Mouse (Mus musculus) hindbrain, embryonic 13.5 days (tissue): ENCODE data around the gene Iba57. TPM values are rescaled to one million over a fixed set of nuclear protein-coding genes. Genes with fewer than 3 reads are reported as not detected.

Source experiments
- ATAC-seq: fragments of 200-750 bp; cut with Nextera tagmentation; 2 replicates; pipeline ENCODE4 v1.8.0; 2017; ENCODE audit warnings: moderate TSS enrichment; ENCODE audit not compliant: low FRiP score
- H3K27ac ChIP-seq: fragments of 300-500 bp; sonication (generic); 2 replicates; pipeline ENCODE4 v1.5.1; 2015; ENCODE audit warnings: inconsistent platforms, mild to moderate bottlenecking, moderate library complexity
- H3K27me3 ChIP-seq: fragments of 300-500 bp; sonication (generic); 2 replicates; pipeline ENCODE4 v1.6.1; 2015; ENCODE audit warnings: mild to moderate bottlenecking, inconsistent platforms
- H3K36me3 ChIP-seq: fragments of 300-500 bp; sonication (generic); 2 replicates; pipeline ENCODE4 v1.6.1; 2015; ENCODE audit warnings: mild to moderate bottlenecking, inconsistent platforms
- H3K4me1 ChIP-seq: fragments of 300-500 bp; sonication (generic); replicated peaks from 2 replicates; pipeline ENCODE4 v1.6.1; 2015; ENCODE audit warnings: inconsistent platforms
- H3K4me2 ChIP-seq: fragments of 300-500 bp; sonication (generic); 2 replicates; pipeline ENCODE4 v1.6.1; 2015; ENCODE audit warnings: inconsistent platforms, mild to moderate bottlenecking, moderate library complexity
- H3K4me3 ChIP-seq: fragments of 300-500 bp; sonication (generic); 2 replicates; pipeline ENCODE4 v1.5.1; 2015; ENCODE audit warnings: mild to moderate bottlenecking, inconsistent platforms
- H3K9ac ChIP-seq: fragments of 300-500 bp; sonication (generic); 2 replicates; pipeline ENCODE4 v1.6.1; 2015; ENCODE audit warnings: mild to moderate bottlenecking, inconsistent platforms
- H3K9me3 ChIP-seq: fragments of 300-500 bp; sonication (generic); 2 replicates; pipeline ENCODE4 v1.6.1; 2016; ENCODE audit warnings: inconsistent platforms
- WGBS: fragments of 180-500 bp; shearing (Covaris S2); methylation state at CpG from one replicate; pipeline ENCODE4 v1.1.7; 2015; 5-methylcytosine and 5-hydroxymethylcytosine counted together
- polyA plus RNA-seq: library from polyadenylated mRNA; unstranded; fragments of >200 nt; fragmentation: Nextera tagmentation; extraction: Ambion mirVana; gene quantifications from 2 replicates; pipeline ENCODE4 v1.2.1, GENCODE M21; 2015

Iba57 gene
- polyA plus RNA-seq, 1 experiment from 2014 or later = 6.2 TPM

GRCm38 (mm10) chr11:59165616-59166241 is 2.2 kb upstream of the Iba57 start:
- peaks cover 22% of the 10 kb centered on the region for H3K4me1 ChIP-seq
- 0 out of 2 replicates have a peak overlapping the region, but pooled peaks have one; percentile 35 for H3K27ac ChIP-seq
- peaks cover 8% of the 10 kb centered on the region; the same call in 1 of the 2 replicates for H3K27me3 ChIP-seq
- 37% methylated on average over 2 of the region's 2 CpGs for WGBS
- H3K36me3 ChIP-seq = peaks cover 4% of the 10 kb centered on the region; the same call in 1 of the 2 replicates
- no peaks in the 10 kb centered on the region for H3K9me3 ChIP-seq
- no peak for ATAC-seq
- H3K9ac ChIP-seq = no peak overlapping the region
- H3K4me3 ChIP-seq = no peak overlapping the region
- no peak overlapping the region for H3K4me2 ChIP-seq

DNA sequence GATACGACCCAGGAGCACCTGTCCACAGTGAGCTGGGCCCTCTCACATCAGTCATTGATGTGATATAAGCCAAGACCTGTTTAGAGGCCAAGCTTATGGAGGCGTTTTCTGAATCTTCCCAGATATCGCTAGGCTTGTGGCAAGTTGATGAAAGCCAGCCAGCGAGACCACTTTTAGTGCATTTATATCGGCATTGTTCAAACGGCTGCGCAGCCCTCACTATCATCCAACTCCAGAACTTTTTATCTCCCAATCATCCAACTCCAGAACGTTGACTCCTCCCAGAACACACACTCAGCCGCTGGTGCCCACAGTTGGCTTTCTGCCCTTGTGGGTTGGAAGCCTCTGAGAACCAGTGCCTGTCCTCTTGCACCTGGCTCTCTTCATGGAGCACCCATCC is 845 bp upstream of the Iba57 start:
- 93% methylated on average over 9 of the region's 9 CpGs for WGBS
- H3K27me3 ChIP-seq = peaks cover 5% of the 10 kb centered on the region; the same call in 1 of the 2 replicates
- H3K4me1 ChIP-seq = peaks cover 22% of the 10 kb centered on the region
- peaks cover 6% of the 10 kb centered on the region; the same call in 1 of the 2 replicates for H3K36me3 ChIP-seq
- no peaks in the 10 kb centered on the region for H3K9me3 ChIP-seq
- H3K4me3 ChIP-seq = peak overlapping the region; percentile 69
- 0 out of 2 replicates have a peak overlapping the region, but pooled peaks have one; percentile 89 for H3K9ac ChIP-seq
- ATAC-seq = no peak
- H3K27ac ChIP-seq = peak overlapping the region; percentile 100
- H3K4me2 ChIP-seq = peak overlapping the region; percentile 73

DNA sequence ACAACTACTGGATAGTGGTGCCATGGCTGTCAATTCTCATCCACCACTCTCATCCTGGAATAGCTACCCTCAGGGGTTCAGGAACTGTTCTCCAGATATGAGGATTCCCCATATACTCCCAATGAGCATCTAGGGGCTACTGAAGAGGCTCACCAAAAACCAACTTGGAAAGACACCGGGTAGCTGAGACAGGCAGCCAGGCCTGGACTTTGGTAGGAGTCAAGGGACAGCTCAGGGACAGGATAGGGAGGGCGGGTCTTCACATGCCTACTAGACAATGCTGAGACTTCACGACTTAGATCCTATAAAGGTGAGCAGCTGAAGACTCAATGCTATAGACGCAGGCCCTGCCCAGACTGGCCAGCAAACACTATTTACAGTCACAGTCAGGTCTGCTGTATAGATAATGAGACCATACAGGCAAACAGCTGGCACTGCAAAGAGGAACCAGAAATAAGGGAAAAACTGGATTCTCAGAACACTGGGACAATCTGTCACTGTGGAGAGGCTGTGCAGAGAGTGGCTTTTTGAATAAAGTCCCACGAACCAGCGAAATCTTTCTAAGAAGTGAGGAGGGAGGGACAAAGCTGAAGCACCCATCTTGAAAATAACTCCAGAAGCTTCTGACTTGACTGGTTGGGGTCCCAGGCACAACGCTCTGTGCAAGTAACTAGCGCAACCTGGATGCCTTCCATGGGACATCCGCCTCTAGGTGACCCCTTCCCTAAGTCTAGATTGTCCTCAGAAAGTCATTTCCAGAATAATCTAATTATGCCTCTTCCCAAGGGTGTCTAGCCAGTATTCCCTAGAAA is 890 bp downstream of the Iba57 start:
- Histone ChIP-seq H3K9me3 (no peaks in the 10 kb centered on the region), H3K4me1 (peaks cover 22% of the 10 kb centered on the region), H3K36me3 (peaks cover 21% of the 10 kb centered on the region), H3K4me3 (peak overlapping the region; percentile 69), H3K27ac (peak overlapping the region; percentile 100), H3K4me2 (peak overlapping the region; percentile 73), H3K9ac (peak overlapping the region; percentile 72), H3K27me3 (no peaks in the 10 kb centered on the region)
- WGBS = 63% methylated on average over 9 of the region's 9 CpGs
- peak; percentile 62 for ATAC-seq

DNA sequence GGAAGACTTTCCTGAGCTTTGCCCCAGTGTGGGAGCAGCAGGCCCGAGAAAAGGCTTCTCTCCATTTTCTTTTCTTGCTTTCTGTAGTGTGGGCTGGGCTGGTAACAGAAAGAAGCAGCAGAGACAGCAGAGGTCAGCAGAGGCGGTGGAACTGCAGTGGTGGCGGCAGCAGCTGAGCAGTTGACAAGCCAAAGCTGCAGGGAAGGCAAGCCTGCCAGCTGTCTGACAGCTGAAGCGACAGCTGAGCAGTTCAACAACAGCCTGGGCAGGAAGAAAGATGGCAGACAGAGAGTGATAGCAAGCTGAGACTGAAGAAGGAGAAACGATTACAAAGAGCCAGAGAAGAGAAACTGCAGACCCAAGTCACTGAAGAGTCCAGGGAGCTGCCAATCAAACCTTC is 2.1 kb downstream of the Iba57 start:
- Histone ChIP-seq H3K4me3 (no peak overlapping the region), H3K27me3 (no peaks in the 10 kb centered on the region), H3K9me3 (no peaks in the 10 kb centered on the region), H3K4me1 (peaks cover 22% of the 10 kb centered on the region), H3K36me3 (peaks cover 32% of the 10 kb centered on the region), H3K4me2 (no peak overlapping the region), H3K27ac (no peak overlapping the region), H3K9ac (no peak overlapping the region)
- ATAC-seq = no peak
- WGBS = 85% methylated on average over 5 of the region's 5 CpGs

DNA sequence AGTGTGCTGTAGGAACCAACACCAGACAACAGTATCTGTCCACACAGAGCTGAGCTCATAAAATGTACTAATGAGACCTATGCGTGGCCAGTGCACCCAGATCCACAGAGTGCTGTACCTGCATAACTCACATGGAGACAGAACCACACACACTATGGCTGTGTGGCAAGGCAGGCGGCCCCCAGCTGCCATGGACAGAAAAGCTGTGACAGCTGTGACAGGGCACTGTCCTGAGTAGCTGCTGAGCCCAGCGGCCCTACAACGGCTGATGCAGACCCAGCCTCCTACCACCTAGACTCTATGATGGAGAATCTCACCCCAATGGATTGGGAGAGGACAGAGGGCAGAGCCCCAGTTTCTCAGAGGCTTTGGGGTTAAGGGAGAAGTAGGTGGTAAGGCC is 4.0 kb downstream of the Iba57 start:
- Histone ChIP-seq H3K4me2 (no peak overlapping the region), H3K4me1 (peaks cover 22% of the 10 kb centered on the region), H3K36me3 (peaks cover 42% of the 10 kb centered on the region), H3K27me3 (no peaks in the 10 kb centered on the region), H3K9ac (no peak overlapping the region), H3K27ac (no peak overlapping the region), H3K9me3 (no peaks in the 10 kb centered on the region), H3K4me3 (no peak overlapping the region)
- WGBS = 91% methylated on average over 4 of the region's 4 CpGs
- no peak for ATAC-seq

DNA sequence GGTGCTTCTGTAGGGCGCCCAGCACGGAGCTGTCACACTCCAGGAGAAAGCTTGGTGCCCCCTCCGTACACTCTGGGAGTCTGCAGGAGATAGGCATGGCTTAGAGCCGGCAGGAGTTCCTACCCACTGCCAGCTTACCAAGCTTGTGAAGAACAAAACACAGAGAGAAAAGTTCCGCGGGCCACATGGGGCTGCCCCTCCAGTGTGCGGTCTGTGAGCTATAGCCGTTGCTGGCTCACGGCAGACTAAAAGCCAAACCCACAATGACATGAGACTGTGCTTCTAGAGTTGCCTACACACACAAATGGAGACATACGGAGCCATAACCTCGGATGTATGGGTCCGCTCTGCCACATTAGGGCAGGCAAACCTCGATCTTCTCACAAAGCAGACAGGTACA is 4.4 kb downstream of the Iba57 start:
- Histone ChIP-seq H3K4me1 (peaks cover 19% of the 10 kb centered on the region), H3K36me3 (peaks cover 42% of the 10 kb centered on the region), H3K27ac (no peak overlapping the region), H3K4me2 (no peak overlapping the region), H3K4me3 (no peak overlapping the region), H3K9me3 (no peaks in the 10 kb centered on the region), H3K27me3 (no peaks in the 10 kb centered on the region), H3K9ac (no peak overlapping the region)
- ATAC-seq = no peak
- 92% methylated on average over 13 of the region's 13 CpGs for WGBS

DNA sequence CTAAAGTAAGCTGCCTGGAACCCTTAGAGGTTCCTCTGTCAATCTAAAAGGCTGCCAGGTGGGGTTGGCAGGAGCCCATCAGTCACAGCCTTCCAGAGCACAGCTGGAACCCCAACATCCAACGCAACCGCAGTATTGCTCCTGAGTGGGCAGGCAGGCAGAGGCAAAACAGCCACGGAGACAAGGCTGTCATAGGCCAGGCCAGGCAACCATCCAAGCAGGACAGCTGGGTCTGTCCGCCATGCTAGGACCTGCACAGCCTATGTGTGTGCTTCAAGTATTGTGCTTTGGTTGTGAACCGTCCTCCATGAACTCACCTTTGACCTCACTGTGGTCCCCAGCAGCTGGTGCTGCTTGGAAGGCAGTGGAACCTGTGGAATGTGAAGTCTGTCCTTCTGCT is 7.6 kb downstream of the Iba57 start:
- H3K27me3 ChIP-seq = no peaks in the 10 kb centered on the region
- WGBS = 85% methylated on average over 5 of the region's 5 CpGs
- no peak for ATAC-seq

DNA sequence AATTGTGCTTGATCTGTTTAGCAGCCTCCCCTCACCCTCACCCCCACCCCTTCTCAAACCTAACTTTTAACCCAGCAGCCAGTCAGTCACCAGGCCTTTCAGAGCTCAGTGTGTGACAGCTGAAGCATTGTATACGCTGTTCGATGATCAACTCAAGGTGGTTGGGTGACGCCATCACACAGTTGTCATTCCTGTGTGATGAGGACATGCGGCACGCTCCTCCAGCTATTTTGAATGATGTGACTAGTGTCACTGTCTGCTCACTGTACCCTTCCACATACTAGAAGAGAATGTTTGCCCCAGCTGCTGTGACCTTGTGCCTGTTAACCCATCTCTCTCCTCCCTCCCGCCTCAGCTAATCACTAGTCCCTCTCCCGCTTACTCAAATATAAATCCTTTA is 9.3 kb downstream of the Iba57 start:
- no peak overlapping the region for H3K27ac ChIP-seq
- no peak overlapping the region for H3K4me2 ChIP-seq
- H3K9me3 ChIP-seq = no peaks in the 10 kb centered on the region
- no peaks in the 10 kb centered on the region for H3K27me3 ChIP-seq
- H3K4me1 ChIP-seq = no peaks in the 10 kb centered on the region
- 88% methylated on average over 7 of the region's 7 CpGs for WGBS
- H3K36me3 ChIP-seq = peaks cover 36% of the 10 kb centered on the region
- ATAC-seq = no peak
- no peak overlapping the region for H3K9ac ChIP-seq
- no peak overlapping the region for H3K4me3 ChIP-seq

More for the DNA sequence above, 7.6 kb downstream of the Iba57 start:
- H3K4me2 ChIP-seq = no peak overlapping the region
- no peak overlapping the region for H3K9ac ChIP-seq
- H3K27ac ChIP-seq = no peak overlapping the region
- H3K4me1 ChIP-seq = no peaks in the 10 kb centered on the region
- H3K36me3 ChIP-seq = peaks cover 40% of the 10 kb centered on the region
- H3K9me3 ChIP-seq = no peaks in the 10 kb centered on the region
- H3K4me3 ChIP-seq = no peak overlapping the region

- 24% methylated on average over 3 of the region's 3 CpGs for WGBS
- Histone ChIP-seq H3K4me1 (no peaks in the 10 kb centered on the region), H3K36me3 (peaks cover 13% of the 10 kb centered on the region), H3K9me3 (no peaks in the 10 kb centered on the region), H3K27ac (no peak overlapping the region), H3K4me3 (no peak overlapping the region), H3K9ac (no peak overlapping the region), H3K27me3 (no peaks in the 10 kb centered on the region), H3K4me2 (no peak overlapping the region)
- ATAC-seq = no peak
Observed at GRCm38 (mm10) chr11:59151729-59152128, 11.8 kb downstream of the Iba57 start.

GRCm38 (mm10) chr11:59149302-59149701 is 14.2 kb downstream of the Iba57 start:
- no peaks in the 10 kb centered on the region for H3K9me3 ChIP-seq
- H3K4me3 ChIP-seq = no peak overlapping the region
- 71% methylated on average over 3 of the region's 3 CpGs for WGBS
- H3K27ac ChIP-seq = no peak overlapping the region
- ATAC-seq = no peak
- H3K27me3 ChIP-seq = 0 out of 2 replicates have a peak, but pooled peaks cover 4% of the 10 kb centered on the region
- H3K36me3 ChIP-seq = no peaks in the 10 kb centered on the region
- no peaks in the 10 kb centered on the region for H3K4me1 ChIP-seq
- no peak overlapping the region for H3K4me2 ChIP-seq
- H3K9ac ChIP-seq = no peak overlapping the region

- Histone ChIP-seq H3K27me3 (peaks cover 22% of the 10 kb centered on the region), H3K36me3 (no peaks in the 10 kb centered on the region), H3K27ac (no peak overlapping the region), H3K9me3 (no peaks in the 10 kb centered on the region), H3K9ac (no peak overlapping the region), H3K4me1 (peaks cover 4% of the 10 kb centered on the region; the same call in 1 of the 2 replicates), H3K4me3 (no peak overlapping the region), H3K4me2 (no peak overlapping the region)
- WGBS = 79% methylated on average over 5 of the region's 5 CpGs
- ATAC-seq = no peak
Observed at GRCm38 (mm10) chr11:59142962-59143361, 20.6 kb downstream of the Iba57 start.

GRCm38 (mm10) chr11:59141772-59142370 is 21.7 kb downstream of the Iba57 start:
- H3K27ac ChIP-seq = no peak overlapping the region
- H3K4me1 ChIP-seq = peaks cover 4% of the 10 kb centered on the region; the same call in 1 of the 2 replicates
- no peak overlapping the region for H3K4me3 ChIP-seq
- peak overlapping the region; percentile 31; the same call in 1 of the 2 replicates for H3K4me2 ChIP-seq
- ATAC-seq = no peak
- no peaks in the 10 kb centered on the region for H3K9me3 ChIP-seq
- H3K27me3 ChIP-seq = peaks cover 33% of the 10 kb centered on the region
- no peak overlapping the region; the same call in 1 of the 2 replicates for H3K9ac ChIP-seq
- H3K36me3 ChIP-seq = no peaks in the 10 kb centered on the region
- 7% methylated on average over 14 of the region's 14 CpGs for WGBS
